Mouse (Mus musculus) thymus, adult 2 months (tissue): ENCODE measurements at regions not wholly inside any gene's neighbourhood (a gene's known extent, or its start where the extent isn't known, plus 50 kb on each side); places are given as distances from the start of the nearest gene placed in this dataset.

ENCODE experiments used
- CTCF ChIP-seq: fragments of 200-500 bp; IDR thresholded peaks from 2 replicates; pipeline ENCODE4 v1.5.1; 2012; ENCODE audit warnings: mild to moderate bottlenecking, control low read depth, low read length, moderate library complexity, borderline replicate concordance; ENCODE audit not compliant: control insufficient read depth, poor library complexity, insufficient read depth; ENCODE audit errors: extremely low read depth
- POLR2A ChIP-seq: fragments of 200-500 bp; IDR thresholded peaks from 2 replicates; pipeline ENCODE4 v1.6.1; 2012; ENCODE audit warnings: mild to moderate bottlenecking, low read length, control low read depth, moderate library complexity; ENCODE audit not compliant: control insufficient read depth, poor library complexity, insufficient read depth; ENCODE audit errors: extremely low read depth

DNA sequence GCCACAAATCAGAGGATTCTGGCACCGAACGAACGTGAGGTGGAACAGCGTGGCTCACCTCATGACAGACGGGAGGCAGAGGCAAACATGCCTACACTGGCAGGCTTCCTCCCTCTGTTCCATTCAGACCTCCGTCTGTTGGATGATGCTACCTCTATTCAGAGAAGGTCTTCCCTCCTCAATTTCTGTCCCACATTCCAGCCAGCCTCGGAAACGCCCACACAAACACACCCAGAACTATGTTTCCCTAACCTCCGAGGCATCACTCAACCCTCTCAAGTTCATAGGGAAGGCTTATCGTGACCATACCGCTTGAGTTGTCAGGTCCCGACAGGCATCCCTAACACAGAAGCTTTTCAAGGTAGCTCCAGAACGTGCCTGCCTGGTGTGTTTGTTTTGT is 68.3 kb upstream of the Tgif1 start:
- no peak for TF ChIP-seq CTCF
- TF ChIP-seq POLR2A = no peak
